ENCODE assay signal across 8 mouse cellular contexts in genomic region chr3:53462701-53463045, GRCm38 (mm10). TPM values are rescaled to one million over a fixed set of nuclear protein-coding genes. Genes with fewer than 3 reads are reported as not detected.
DNase-seq lines count a peak whose midpoint lies in the region; ATAC-seq and TF ChIP-seq lines count a peak whose summit lies in the region.

No protein-coding gene starts in this region.

- peaks cover 43% of the 10 kb centered on the region for H3K4me1 ChIP-seq in heart, embryonic 15.5 days (replicated peaks)
- H3K4me1 ChIP-seq in ES-Bruce4 (ENCODE audit: control insufficient read depth, insufficient read depth, low read length), result peaks cover 4% of the 10 kb centered on the region
- peaks cover 46% of the 10 kb centered on the region for H3K4me1 ChIP-seq in forebrain, embryonic 15.5 days

- H3K9ac ChIP-seq in heart, embryonic 15.5 days, result peak overlapping the region; percentile 80
- peak overlapping the region; percentile 99 for H3K9ac ChIP-seq in ES-Bruce4 (ENCODE audit: low read depth, poor library complexity, severe bottlenecking)
- peak overlapping the region; percentile 95 for H3K9ac ChIP-seq in forebrain, embryonic 15.5 days (replicated peaks)

- H3K9me3 ChIP-seq in heart, embryonic 15.5 days (replicated peaks), result no peaks in the 10 kb centered on the region
- H3K9me3 ChIP-seq in ES-Bruce4 (replicated peaks; ENCODE audit: control insufficient read depth, insufficient read depth, low read length, poor library complexity, severe bottlenecking), result no peaks in the 10 kb centered on the region
- no peaks in the 10 kb centered on the region for H3K9me3 ChIP-seq in forebrain, embryonic 15.5 days

- peak overlapping the region; percentile 87 for H3K4me2 ChIP-seq in heart, embryonic 15.5 days
- peak overlapping the region; percentile 58 for H3K4me2 ChIP-seq in forebrain, embryonic 15.5 days (replicated peaks)

- intact Hi-C loops in heart, postnatal 14 days (cut with DNase I), result loop anchor here (5.0 kb wide), 1 partner anchor 400 kb away; the partner anchor contains the start of gene Ufm1

- peaks cover 21% of the 10 kb centered on the region for H3K36me3 ChIP-seq in heart, embryonic 15.5 days
- peaks cover 13% of the 10 kb centered on the region for H3K36me3 ChIP-seq in ES-Bruce4 (ENCODE audit: control insufficient read depth, insufficient read depth, low read length, poor library complexity, severe bottlenecking)
- H3K36me3 ChIP-seq in forebrain, embryonic 15.5 days, result peaks cover 14% of the 10 kb centered on the region

- peak overlapping the region; percentile 84 for H3K27ac ChIP-seq in heart, embryonic 15.5 days
- peak overlapping the region; percentile 78 for H3K27ac ChIP-seq in ES-Bruce4 (ENCODE audit: insufficient read depth, low read length)
- H3K27ac ChIP-seq in forebrain, embryonic 15.5 days (replicated peaks), result peak overlapping the region; percentile 95

- peak overlapping the region; percentile 97 for H3K4me3 ChIP-seq in heart, embryonic 15.5 days
- peak overlapping the region; percentile 78 for H3K4me3 ChIP-seq in ES-Bruce4 (ENCODE audit: low read depth, low read length)
- H3K4me3 ChIP-seq in forebrain, embryonic 15.5 days, result peak overlapping the region; percentile 98

- no peak for TF ChIP-seq EP300 in ES-Bruce4 (IDR thresholded peaks at IDR 0.05; ENCODE audit: insufficient read depth, low read depth, low read length)

- no peaks in the 10 kb centered on the region for H3K27me3 ChIP-seq in heart, embryonic 15.5 days
- no peaks in the 10 kb centered on the region for H3K27me3 ChIP-seq in ES-Bruce4 (ENCODE audit: control insufficient read depth, insufficient read depth, low read length, poor library complexity, severe bottlenecking)
- H3K27me3 ChIP-seq in forebrain, embryonic 15.5 days, result no peaks in the 10 kb centered on the region

- peak; percentile 39 for TF ChIP-seq CTCF in ES-Bruce4 (IDR thresholded peaks at IDR 0.05; ENCODE audit: low read depth, low read length)

- DNase-seq in heart, postnatal 14 days, result no peak
- DNase-seq in adrenal gland, adult (ENCODE audit: inconsistent age in 2 of 2, low spot score in 1 of 2), result no peak
- no peak for DNase-seq in cerebellum, adult 11-12 months
- DNase-seq in kidney, postnatal 25 days, result no peak

- no peak; the same call in 1 of the 2 replicates for ATAC-seq in heart, embryonic 15.5 days (replicated peaks; ENCODE audit: insufficient number of reproducible peaks, insufficient read depth, low FRiP score, low read depth)
- no peak for ATAC-seq in forebrain, embryonic 15.5 days (replicated peaks)
- ATAC-seq in megakaryocyte progenitor cell, adult 5-6 weeks (replicated peaks; ENCODE audit: poor library complexity), result peak; percentile 13

- WGBS in heart, embryonic 15.5 days, result 6% methylated on average over 9 of the region's 9 CpGs
- WGBS in forebrain, embryonic 15.5 days, result 5% methylated on average over 9 of the region's 9 CpGs

- TF ChIP-seq POLR2A in ES-Bruce4 (IDR thresholded peaks at IDR 0.05; ENCODE audit: insufficient read depth, low read length), result no peak

RNA-seq across cellular contexts. Expression of gene Nhlrc3, which starts 0.5 kb away (rescaled TPM):
- 4.0 and 6.7 TPM in 2 replicates for polyA plus RNA-seq in heart, embryonic 15.5 days (2015; fragmentation: Nextera tagmentation; extraction: Ambion mirVana)
- total RNA-seq in heart, postnatal 14 days (2021), result 1 to 10 TPM; 5.7 to 6.9 TPM
- 18.2 and 21.6 TPM in 2 replicates for polyA plus RNA-seq in ES-Bruce4 (2011; ENCODE audit: insufficient read depth, insufficient read length, low read depth, missing spikeins)
- 9.7 and 9.8 TPM in 2 replicates for polyA plus RNA-seq in forebrain, embryonic 15.5 days (2015; fragmentation: Nextera tagmentation; extraction: Ambion mirVana)
- 5.2 and 6.2 TPM in 2 replicates for total RNA-seq in megakaryocyte progenitor cell, adult 5-6 weeks (2015)
- 7.8 and 8.8 TPM in 2 replicates for total RNA-seq in megakaryocyte progenitor cell, adult 5-6 weeks (2017)

RNA-seq across cellular contexts. Expression of gene Proser1, which starts 0.8 kb away (rescaled TPM):
- 10.9 and 14.1 TPM in 2 replicates for polyA plus RNA-seq in heart, embryonic 15.5 days (2015; fragmentation: Nextera tagmentation; extraction: Ambion mirVana)
- 10 to 100 TPM; 10.9 to 12.0 TPM for total RNA-seq in heart, postnatal 14 days (2021)
- polyA plus RNA-seq in ES-Bruce4 (2011; ENCODE audit: insufficient read depth, insufficient read length, low read depth, missing spikeins), result 31.3 and 34.2 TPM in 2 replicates
- polyA plus RNA-seq in forebrain, embryonic 15.5 days (2015; fragmentation: Nextera tagmentation; extraction: Ambion mirVana), result 29.4 and 31.6 TPM in 2 replicates
- 27.5 and 32.9 TPM in 2 replicates for total RNA-seq in megakaryocyte progenitor cell, adult 5-6 weeks (2015)
- total RNA-seq in megakaryocyte progenitor cell, adult 5-6 weeks (2017), result 7.0 and 7.9 TPM in 2 replicates

RNA-seq across cellular contexts. Expression of gene Stoml3, which starts 25.8 kb away (rescaled TPM):
- polyA plus RNA-seq in heart, embryonic 15.5 days (2015; fragmentation: Nextera tagmentation; extraction: Ambion mirVana), result 0.18 TPM in 1 of 2 replicates, not detected in the other
- not detected for total RNA-seq in heart, postnatal 14 days (2021)
- polyA plus RNA-seq in ES-Bruce4 (2011; ENCODE audit: insufficient read depth, insufficient read length, low read depth, missing spikeins), result not detected in 2 replicates
- not detected in 2 replicates for polyA plus RNA-seq in forebrain, embryonic 15.5 days (2015; fragmentation: Nextera tagmentation; extraction: Ambion mirVana)
- total RNA-seq in megakaryocyte progenitor cell, adult 5-6 weeks (2015), result not detected in 2 replicates
- total RNA-seq in megakaryocyte progenitor cell, adult 5-6 weeks (2017), result not detected in 2 replicates
